15 mouse cellular contexts compared by ENCODE assay signal in the genomic region with DNA sequence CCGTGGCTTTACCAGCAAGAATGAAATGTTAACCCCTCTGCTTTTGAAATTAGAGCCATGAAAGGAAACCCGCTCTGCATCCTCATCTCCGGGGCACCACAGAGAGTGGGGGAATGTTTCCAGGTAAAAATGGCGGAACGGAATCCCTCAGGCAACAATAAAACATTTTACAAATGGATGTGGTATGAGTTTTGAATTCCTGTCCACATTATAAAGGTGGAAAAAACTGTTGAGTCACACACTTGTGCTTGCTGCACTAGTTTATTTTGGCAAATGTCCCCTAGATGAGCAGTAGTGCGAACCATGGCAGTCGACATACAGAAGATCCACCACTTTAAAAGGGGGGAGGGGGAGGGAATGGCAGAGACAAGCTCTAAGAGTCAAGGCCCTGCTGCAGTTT.
"Had no signal": no experiment of that assay in that cellular context is flagged by ENCODE, and none has a peak within 500 bp of the region (broad histone marks: within the 10 kb centered on the region; RNA-seq: fewer than 3 reads in every experiment).

No protein-coding gene starts in this region.

- H3K27me3 ChIP-seq: neural tube, embryonic 15.5 days; stomach, embryonic 15.5 days had no signal

- DNase-seq: retina, postnatal 1 day; right cerebral cortex, adult 18-20 months; right cerebral cortex, postnatal 14 days; right cerebral cortex, postnatal 25 days; right cerebral cortex, postnatal 4 days; spleen, adult 18-20 months; thymus, adult 18-20 months; thymus, adult 2 months; thymus, postnatal 14 days; thymus, postnatal 25 days; thymus, postnatal 36 days; thymus, postnatal 4 days had no signal

- H3K27ac ChIP-seq: neural tube, embryonic 15.5 days; stomach, embryonic 15.5 days; stomach, postnatal 0 days had no signal

- H3K36me3 ChIP-seq: neural tube, embryonic 15.5 days; stomach, embryonic 15.5 days had no signal

- H3K4me3 ChIP-seq: neural tube, embryonic 15.5 days; stomach, embryonic 15.5 days had no signal

- H3K4me1 ChIP-seq: neural tube, embryonic 15.5 days; stomach, embryonic 15.5 days had no signal

- H3K9me3 ChIP-seq: neural tube, embryonic 15.5 days; stomach, embryonic 15.5 days had no signal
